Mouse (Mus musculus): Measurements from ENCODE around the gene Rbm28.
A peak's percentile ranks its signal among the peaks of the same experiment; 100 is the strongest.

DNA sequence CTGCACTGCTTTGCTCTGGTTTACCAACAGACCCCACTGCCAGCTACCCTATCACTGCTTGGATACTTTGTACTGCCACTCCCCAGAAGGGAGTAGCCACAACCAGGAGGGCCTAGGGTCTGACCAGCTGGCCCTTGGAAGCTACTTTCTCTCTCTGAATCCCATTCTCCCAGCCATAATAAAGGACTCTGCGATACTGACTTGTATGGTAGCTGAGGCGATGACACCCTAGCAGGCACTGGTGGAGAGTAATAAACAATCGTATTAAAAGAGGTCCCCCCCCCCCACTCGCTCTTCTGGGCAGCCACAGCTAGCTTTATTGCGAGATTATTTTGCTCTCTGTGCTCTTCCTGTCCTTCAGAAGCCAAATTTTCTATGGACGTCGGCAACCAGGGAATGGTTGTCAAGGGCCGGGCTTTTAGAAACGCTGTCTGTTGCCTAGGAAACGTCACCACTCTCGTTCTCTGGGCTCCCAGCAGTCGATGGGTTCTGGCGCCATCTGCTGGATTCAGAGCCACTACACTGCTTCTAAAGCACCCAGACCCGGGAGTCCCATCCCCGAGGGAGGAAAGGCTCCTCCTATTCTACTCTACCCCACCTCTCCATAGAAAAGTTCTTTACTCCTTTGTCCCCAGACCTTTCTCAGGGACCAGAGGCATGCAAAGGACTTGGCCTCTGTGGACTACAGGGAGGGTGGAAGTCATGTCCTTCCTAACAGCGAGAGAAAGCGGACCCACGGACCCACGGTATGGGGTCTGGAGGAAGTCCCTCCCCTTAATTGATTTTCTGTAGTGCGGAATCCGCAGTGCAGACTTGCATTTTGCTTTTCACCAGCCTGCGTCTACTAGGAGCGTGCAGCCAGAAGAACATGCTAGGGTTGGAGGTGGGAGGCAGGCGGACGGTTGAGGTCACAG is 33.8 kb upstream of the Rbm28 start:
- peak; percentile 88 for TF ChIP-seq CTCF (IDR thresholded peaks at IDR 0.05; ENCODE audit: low read depth)
- TF ChIP-seq EP300 (IDR thresholded peaks at IDR 0.05; ENCODE audit: low read depth), result no peak

All from liver, postnatal 0 days (tissue).